Mouse (Mus musculus) cortical plate, adult 2 months (tissue): ENCODE data around the gene Pbx4.

ENCODE experiments used
- CTCF ChIP-seq: fragments of 200-500 bp; IDR thresholded peaks from 2 replicates; pipeline ENCODE4 v1.5.1; 2011; ENCODE audit warnings: mild to moderate bottlenecking, control low read depth, low read length; ENCODE audit not compliant: insufficient read depth; ENCODE audit errors: extremely low read depth
- POLR2A ChIP-seq: fragments of 200-500 bp; IDR thresholded peaks from 2 replicates; pipeline ENCODE4 v1.6.1; 2011; ENCODE audit warnings: mild to moderate bottlenecking, low read length, control low read depth; ENCODE audit not compliant: insufficient read depth; ENCODE audit errors: extremely low read depth

- TF ChIP-seq CTCF (no peak), POLR2A (peak; percentile 83)
Measured at GRCm38 (mm10) chr8:69790773-69791367, 41.4 kb upstream of the Pbx4 start, which contains the start of the genes Atp13a1 and Zfp866.
